Mouse (Mus musculus) megakaryocyte, embryonic 14.5 days (primary cell): Measurements from ENCODE around the gene Sgsm2.

Experiments used
- FLI1 ChIP-seq: IDR thresholded peaks from 2 replicates; pipeline ENCODE4 v1.6.1; 2012; ENCODE audit warnings: low read length, inconsistent platforms, mixed read lengths
- GATA1 ChIP-seq: IDR thresholded peaks from 3 replicates; pipeline ENCODE4 v1.6.1; 2012; ENCODE audit warnings: mixed read lengths, low read length, inconsistent platforms, borderline replicate concordance

GRCm38 (mm10) chr11:74894619-74895018, 2.2 kb downstream of the Sgsm2 start:
- TF ChIP-seq GATA1 (no peak), FLI1 (no peak)
